Mouse (Mus musculus) induced T-regulatory cell, adult 2 months (primary cell): ENCODE results near the gene Iqck.

Source experiments
- DNase-seq: peaks from one replicate; pipeline ENCODE4 v3.0.0-alpha.2; 2012; ENCODE audit warnings: low read depth

Gene Iqck

DNA sequence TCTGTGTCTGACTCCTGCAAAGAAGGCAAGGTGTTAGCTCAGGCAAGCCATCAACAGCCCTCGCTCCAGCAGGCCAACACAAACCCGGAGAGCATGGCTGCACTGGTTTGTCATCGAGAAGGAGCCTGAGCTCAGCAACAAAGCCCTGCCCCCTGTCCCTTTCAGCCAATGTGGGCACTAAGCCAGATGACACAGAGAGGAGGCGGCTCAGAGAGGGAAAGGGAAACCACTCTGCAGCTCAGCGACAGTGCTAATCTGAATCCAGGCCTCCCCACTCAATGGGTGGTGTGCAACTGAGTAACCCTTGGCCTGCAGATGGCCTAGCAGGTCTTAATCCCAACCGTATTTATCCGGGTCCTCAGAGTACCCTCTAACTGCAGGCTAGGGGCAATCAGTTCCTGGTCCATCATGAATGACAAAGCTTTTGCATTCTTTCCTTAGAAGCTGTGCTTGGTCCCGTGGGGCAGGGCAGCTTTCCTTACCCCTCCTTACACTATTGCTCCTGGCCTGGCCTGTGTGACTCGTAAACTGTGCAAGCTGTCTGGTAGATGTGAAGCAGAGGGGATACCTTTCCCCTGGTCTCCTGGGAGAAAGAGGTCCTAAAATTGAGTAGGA lies 4.8 kb upstream of the Iqck start:
- no peak for DNase-seq

DNA sequence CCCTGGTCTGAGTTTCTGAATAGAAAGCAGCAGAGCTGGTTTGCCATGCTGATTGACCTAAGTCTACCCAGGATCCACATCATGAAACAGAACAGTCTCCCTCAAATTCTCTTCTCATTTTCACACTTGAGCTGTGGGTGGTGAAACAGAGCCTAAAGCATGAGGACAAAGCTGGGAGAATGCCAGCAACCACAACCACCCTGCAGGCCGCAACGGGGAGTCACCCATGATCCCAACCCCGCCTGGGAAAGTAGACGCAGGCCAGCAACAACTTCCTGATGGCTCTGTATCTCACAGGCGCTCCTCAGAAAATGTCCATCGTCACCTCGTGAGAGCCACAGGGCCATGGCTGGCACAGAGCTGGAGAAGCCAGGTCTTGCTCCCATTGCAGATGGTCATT lies 4.0 kb upstream of the Iqck start:
- DNase-seq, result no peak

DNA sequence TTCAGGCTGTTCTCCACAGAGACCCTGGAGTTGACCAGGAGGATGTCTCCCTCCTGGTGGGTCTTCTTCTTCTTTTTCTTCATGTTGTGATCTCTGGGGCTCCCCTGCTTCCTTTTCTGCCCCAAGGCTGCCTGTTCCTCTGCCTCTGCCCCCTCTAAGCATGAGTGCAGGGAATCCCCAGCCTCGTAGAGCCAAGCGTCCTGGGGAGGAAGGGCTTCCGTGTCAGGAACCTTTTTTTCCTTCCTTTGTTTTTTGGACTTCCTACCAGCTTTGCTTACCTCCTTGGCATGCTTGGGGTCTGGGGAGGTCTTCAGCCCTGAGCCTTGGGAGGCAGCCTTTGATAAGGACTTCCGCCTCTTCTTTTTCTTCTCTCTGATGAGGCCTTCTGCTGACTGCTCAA lies 2.9 kb upstream of the Iqck start:
- DNase-seq, result no peak

- no peak for DNase-seq
Observed at GRCm38 (mm10) chr7:118854606-118855005, 946 bp upstream of the Iqck start.

DNA sequence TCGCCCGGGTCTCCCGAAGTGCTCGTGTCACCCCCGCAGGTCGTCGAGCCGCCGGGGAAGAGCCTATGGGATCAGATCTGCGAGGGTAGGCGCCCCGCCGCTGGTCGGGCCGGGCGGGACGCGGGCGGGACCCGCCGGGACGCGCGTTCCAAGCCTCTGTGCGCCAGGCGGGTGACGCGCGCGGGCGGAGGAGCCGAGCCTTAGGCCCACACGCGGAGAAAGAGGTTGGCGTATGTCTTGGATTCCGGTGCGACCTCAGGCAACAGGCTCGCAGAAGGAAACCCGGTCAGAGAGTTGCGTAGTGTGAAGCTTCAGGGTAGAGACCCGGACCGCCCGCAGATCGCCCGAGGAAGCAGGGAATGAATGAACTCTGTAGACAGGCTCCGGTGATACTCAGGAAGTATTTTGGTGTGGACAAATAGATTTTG lies 339 bp downstream of the Iqck start, which contains the start of gene Knop1:
Knop1 (minus strand) TSS at position 378 of the 428 bp plus-strand sequence.
- no peak for DNase-seq

- no peak for DNase-seq
Observed at GRCm38 (mm10) chr7:118858640-118859039, 3.1 kb downstream of the Iqck start.

DNA sequence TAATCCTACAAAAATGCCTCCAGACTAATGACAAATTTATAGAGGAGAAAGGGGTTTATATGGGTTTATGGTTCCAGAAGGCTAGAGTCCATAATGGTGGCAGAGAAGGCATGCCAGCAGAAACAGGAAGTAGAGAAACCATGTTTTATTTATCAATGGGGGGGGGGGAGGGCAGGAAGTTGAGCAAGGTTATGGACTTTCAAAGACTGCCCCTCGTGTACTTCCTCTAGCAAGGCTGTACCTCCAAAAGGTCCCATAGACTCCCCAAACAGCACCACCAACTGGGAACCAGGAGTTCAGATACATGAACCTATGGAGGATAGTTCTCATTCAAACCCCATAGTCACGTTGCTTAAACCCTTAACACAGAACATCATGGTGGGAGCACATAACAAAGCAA lies 9.8 kb downstream of the Iqck start:
- DNase-seq, result no peak

- no peak for DNase-seq
Observed at GRCm38 (mm10) chr7:118879466-118880029, 24.0 kb downstream of the Iqck start.

- DNase-seq, result no peak
Observed at GRCm38 (mm10) chr7:118883957-118884356, 28.4 kb downstream of the Iqck start.

DNA sequence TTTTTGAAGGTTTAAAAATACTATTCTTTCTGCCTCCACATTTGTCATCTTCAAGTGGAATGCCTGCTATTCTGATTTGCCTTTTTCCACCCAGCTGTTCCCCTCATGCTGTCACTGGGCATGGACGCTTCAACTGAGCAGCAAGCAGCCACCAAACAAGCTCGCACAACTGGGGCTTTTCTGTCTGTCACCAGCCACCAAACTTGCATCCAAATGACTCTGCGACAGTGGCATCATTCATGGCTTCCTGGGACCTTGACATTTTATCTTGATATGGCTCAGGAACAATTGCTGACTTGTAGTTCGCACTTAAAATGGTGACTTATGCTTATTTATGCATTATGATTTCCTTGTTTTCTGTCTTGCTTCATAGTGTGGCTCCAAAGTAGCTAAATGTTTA lies 29.4 kb downstream of the Iqck start:
- DNase-seq, result no peak

DNA sequence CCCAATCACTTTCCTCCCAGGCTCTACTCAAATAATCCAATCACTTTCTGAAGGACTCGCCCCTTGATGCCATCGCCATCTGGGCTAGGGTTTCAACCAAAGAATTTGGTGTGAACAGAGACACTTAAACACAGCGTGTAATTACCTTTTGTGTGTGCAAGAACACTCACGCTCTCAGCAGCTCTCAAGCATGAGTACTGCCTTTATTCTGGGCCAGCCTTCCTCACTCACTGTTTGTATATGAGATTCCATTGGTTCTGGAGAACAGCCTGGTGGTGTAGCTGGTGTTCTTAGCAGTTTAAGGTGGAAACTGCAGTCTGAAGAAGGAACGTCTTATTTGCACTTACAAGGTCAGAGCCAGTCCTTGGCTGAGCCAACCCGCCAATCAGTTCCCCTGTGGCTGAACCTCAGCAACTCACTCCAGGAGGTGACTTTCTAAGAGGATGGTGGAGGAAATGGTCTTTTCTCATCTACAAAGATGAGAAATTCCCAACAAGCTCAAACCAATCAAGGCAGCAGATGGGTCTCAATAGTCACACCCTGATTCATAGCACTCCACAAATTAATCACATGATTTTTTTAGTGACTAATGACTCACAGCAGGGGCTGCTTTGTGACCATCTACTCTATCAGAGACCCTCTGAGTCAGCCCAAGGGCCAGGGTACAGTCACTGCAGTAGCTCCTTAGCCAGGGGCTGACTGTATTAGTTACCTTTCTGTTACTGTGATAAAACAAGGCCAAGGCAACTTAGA lies 31.9 kb downstream of the Iqck start:
- no peak for DNase-seq

DNA sequence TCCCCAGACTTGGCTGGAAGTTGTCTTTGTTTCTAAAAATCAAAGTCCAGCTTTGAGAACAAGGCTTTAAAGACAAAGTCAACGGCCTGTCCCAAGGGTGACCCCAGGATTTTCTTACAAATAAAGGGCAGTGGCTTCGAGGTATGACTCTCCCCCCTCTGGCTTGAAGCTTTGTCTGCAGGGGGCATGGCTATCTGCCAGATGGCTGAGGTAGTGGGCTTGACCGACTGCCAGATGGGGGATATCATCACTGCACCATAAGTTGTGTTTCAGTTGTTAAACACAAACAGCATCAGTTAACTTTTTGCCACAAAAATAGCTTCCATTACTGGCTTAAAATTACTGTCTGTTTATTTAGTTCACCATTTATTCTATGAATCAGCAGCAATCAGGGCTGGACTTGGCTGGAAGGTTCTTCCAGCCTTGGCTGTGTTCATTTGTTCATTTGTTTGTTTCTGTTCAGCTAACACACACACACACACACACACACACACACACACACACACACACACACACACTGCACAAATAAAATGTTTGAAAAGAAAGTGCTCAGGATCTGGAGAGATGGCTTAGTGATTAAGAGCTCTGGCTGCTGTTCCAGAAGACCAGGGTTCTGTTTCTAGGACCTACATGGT lies 33.6 kb downstream of the Iqck start:
- no peak for DNase-seq

DNA sequence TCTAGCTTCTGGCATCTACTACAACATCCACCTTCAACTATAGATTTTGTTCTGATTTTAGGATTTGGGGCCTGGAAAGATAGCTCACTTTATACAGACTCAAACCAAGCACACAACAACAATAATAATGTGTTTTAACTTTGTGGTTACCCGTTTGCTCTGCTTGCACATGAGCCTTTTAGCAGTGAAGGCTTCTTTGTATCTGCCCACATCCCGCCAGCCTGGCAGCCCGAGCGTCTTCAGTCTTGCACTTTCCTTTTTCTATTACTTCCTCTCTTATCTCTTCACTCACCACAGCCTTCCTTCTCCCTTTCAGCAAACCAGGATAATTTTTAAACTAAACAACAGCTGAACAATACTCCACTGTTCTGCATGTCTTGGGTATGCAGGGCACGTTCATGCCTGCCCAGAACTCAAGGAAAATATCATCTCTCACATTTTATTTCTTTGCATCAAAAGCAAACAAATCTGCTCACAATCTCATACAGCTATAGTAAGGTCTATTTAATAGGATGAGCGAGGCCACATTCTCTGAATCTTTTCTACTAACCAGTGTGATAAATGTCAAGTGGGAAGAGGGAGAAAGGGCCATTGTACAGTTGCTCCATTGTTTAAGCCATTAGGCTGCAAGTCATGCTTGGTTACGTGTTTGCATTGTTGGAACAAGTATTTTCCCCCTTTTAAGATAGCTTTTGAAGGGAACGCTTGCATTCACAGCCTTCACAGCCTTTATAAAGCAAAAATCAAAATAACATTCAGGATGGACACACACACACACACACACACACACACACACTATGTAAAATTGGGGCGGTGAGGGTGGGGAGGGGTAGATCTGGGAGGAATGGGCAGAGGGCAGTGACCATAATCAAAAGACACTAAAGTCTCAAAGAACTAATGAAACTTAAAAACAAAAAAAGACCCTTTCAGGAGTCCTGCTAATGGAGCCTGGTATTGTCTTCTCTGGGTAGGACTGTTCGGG lies 40.2 kb downstream of the Iqck start:
- no peak for DNase-seq

DNA sequence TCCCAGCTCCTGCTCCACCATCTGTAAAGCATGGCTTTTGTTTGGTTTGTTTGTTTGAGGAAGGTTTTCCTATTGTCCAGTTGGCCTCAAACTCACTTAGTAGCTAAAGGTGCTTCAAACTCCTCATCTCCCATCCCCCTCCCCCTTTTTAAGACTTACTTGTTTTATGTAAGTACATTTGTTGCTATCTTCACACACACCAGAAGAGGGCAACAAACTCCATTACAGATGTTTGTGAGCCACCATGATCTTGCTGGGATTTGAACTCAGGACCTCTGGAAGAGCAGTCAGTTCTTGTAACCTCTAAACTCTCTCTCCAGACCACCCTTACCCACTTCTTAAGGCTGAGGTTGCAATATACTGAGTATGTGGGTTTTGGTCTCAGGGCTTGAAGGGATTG lies 42.5 kb downstream of the Iqck start:
- no peak for DNase-seq

DNA sequence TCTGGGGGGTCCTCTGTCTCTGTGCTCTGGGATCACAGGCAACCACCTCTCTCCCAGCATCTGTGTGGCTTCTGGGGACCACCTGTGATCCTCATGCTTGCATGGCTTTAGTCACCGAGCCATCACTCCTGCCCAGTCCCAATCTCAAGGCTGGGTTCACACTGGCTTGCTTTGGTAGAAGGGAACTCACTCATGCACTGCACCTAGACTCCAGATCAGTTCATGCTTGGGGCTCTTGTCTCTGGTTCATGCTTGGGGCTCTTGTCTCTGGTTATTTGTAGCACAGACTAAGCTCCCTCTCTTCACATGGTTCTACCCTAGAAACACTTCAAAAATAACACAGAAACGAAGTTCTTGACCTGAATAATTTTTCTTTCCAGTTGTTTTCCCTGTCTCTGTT lies 44.5 kb downstream of the Iqck start:
- no peak for DNase-seq

- DNase-seq, result no peak
Observed at GRCm38 (mm10) chr7:118902944-118903343, 47.4 kb downstream of the Iqck start.

DNA sequence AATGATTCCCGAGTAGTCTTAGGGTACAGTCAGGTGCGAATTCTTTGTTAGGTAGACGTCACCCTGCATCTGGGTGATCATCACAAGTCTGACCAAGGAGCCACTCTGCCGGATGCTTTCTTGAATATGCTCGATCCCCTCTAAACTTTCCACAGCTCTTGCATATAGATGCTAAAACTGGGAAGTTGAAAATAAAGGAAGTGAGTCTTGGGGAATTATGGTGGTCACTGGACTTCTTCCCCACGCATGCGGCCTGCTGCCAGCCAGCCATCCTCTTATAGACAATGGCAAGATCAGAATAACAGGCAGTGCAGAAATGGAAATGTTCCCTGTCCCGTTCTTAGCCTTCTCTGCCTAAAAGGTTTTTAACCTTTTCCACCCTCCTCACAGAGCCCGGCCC lies 48.3 kb downstream of the Iqck start:
- DNase-seq, result no peak

DNA sequence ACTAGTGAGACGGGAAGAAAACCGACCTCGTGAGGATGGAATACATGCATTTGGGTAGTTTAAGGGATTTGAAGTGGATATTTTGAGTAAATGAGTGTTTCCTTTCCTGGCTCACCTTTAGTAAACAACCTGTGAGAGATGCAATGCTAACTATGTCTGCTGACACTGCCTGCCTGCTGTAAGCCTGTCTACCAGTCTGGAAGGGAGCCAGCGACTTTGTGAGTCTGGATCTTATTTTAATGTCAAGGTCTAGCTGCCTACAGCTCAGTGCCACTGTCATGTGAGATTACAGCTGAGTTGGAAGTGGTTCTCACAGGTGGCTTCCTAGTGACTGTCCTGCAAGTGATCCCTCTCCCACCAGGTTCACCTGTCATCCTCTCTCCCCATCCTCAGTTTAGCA lies 49.0 kb downstream of the Iqck start:
- DNase-seq, result no peak

- DNase-seq, result no peak
Observed at GRCm38 (mm10) chr7:118908961-118909515, 53.5 kb downstream of the Iqck start.

DNA sequence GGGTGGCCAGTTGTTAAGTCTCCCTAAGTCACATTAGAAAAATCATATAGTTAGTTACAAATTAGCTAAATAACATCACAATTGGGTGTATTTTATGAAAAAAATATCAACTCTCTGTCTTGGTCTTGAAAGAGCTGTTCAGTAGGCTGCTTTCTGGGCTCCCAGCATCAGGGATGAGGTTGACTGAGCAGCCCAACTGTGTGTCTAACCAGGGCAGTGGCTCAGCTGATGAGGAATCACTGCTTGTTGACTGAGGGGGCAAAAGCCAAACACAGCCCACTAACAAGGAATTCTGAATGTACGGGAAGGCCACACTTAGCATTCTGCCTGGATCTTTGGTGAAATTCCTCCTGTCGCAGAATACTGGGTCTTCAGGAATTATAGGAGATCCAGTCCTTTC lies 54.9 kb downstream of the Iqck start:
- DNase-seq, result no peak

- DNase-seq, result no peak
Observed at GRCm38 (mm10) chr7:118911170-118911569, 55.6 kb downstream of the Iqck start.

DNA sequence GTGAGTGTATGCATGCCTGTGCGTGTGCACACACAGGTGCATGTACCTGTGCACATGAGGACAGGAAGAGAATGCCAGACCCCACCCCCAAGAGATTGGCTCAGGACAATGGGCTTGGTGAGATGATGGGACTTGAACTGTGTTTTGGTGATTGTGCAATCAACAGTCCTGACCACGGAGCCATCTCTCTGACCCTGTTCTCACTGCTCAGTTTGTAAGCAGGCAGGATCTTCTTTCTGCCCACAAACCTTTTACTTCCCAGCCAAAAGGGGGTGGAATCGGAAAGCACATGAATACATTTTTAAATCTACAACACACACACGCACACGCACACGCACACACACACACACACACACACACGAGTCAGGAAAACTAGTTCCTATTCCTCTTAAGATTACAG lies 56.0 kb downstream of the Iqck start:
- DNase-seq, result no peak
